Comparison of ENCODE assay signal across 13 mouse cellular contexts in the genomic region with DNA sequence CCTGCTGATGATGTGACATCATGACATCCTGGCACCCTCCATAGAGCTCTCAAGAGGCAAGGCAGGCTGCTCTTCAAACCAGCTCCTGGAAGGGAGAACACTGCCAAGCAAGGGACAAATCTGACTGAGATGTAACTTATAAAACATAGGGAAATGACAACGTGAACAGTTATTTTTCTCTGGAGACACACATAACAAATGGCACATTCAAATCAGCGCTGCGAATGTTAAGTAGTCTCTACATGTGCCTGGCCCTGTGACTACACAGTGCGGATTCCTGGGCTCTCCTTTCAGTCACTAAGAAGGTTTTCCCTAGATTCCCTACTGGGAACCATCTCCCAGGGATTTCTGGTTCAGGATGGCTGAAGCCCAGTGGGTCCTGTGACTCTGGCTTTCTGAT.
DNase-seq lines count a peak whose midpoint lies in the region; ATAC-seq and TF ChIP-seq lines count a peak whose summit lies in the region.
"Had no signal": no experiment of that assay in that cellular context is flagged by ENCODE, and none has a peak within 500 bp of the region (broad histone marks: within the 10 kb centered on the region; RNA-seq: fewer than 3 reads in every experiment).

No protein-coding gene starts in this region.

- H3K9me3 ChIP-seq in forebrain, embryonic 13.5 days (replicated peaks) = no peaks in the 10 kb centered on the region
- no peaks in the 10 kb centered on the region for H3K9me3 ChIP-seq in hindbrain, embryonic 16.5 days (ENCODE audit: control insufficient read depth, low read length)
- H3K9me3 ChIP-seq in neural tube, embryonic 13.5 days = no peaks in the 10 kb centered on the region
- H3K9me3 ChIP-seq: limb, embryonic 10.5 days had no signal

- peak; percentile 10 for DNase-seq in embryo, embryonic 10.5 days (ENCODE audit: low spot score)
- DNase-seq in embryo, embryonic 11 days = no peak
- DNase-seq in adrenal gland, adult 18-20 months (ENCODE audit: low spot score in 2 of 2) = no peak
- DNase-seq in c-Kit-positive CD71-positive TER-119-positive erythroid progenitor cells, embryonic 14.5 days (ENCODE audit: low spot score) = no peak
- DNase-seq in heart, adult 2 months = no peak
- DNase-seq: adrenal gland, postnatal 10 days; heart, postnatal 10 days; kidney, adult 2 months had no signal

- no peaks in the 10 kb centered on the region for H3K79me2 ChIP-seq in heart, adult 2 months (replicated peaks; ENCODE audit: control insufficient read depth, insufficient read depth, low read length)

- no peak overlapping the region for H3K4me3 ChIP-seq in forebrain, embryonic 13.5 days
- no peak overlapping the region for H3K4me3 ChIP-seq in hindbrain, embryonic 16.5 days (ENCODE audit: low read length)
- no peak overlapping the region for H3K4me3 ChIP-seq in neural tube, embryonic 13.5 days
- H3K4me3 ChIP-seq in heart, adult 2 months = no peak overlapping the region
- H3K4me3 ChIP-seq: limb, embryonic 10.5 days had no signal

- H3K4me1 ChIP-seq in forebrain, embryonic 13.5 days = peaks cover 36% of the 10 kb centered on the region
- peaks cover 26% of the 10 kb centered on the region for H3K4me1 ChIP-seq in hindbrain, embryonic 16.5 days (ENCODE audit: control insufficient read depth, insufficient read depth, low read depth, low read length)
- H3K4me1 ChIP-seq in neural tube, embryonic 13.5 days (replicated peaks) = peaks cover 41% of the 10 kb centered on the region
- H3K4me1 ChIP-seq in heart, adult 2 months (ENCODE audit: control insufficient read depth, insufficient read depth, low read length) = peaks cover 3% of the 10 kb centered on the region; the same call in 1 of the 2 replicates

- H3K9ac ChIP-seq in forebrain, embryonic 13.5 days = peak overlapping the region; percentile 37; the same call in 1 of the 2 replicates
- no peak overlapping the region for H3K9ac ChIP-seq in hindbrain, embryonic 16.5 days (ENCODE audit: low read depth, low read length)
- 0 out of 2 replicates have a peak overlapping the region, but pooled peaks have one; percentile 52 for H3K9ac ChIP-seq in neural tube, embryonic 13.5 days
- H3K9ac ChIP-seq in heart, adult 2 months (ENCODE audit: low read depth, low read length) = no peak overlapping the region
- H3K9ac ChIP-seq: liver, embryonic 14.5 days had no signal

- 0 out of 2 replicates have a peak overlapping the region, but pooled peaks have one; percentile 46 for H3K4me2 ChIP-seq in forebrain, embryonic 13.5 days
- no peak overlapping the region for H3K4me2 ChIP-seq in hindbrain, embryonic 16.5 days (ENCODE audit: low read length)
- H3K4me2 ChIP-seq in neural tube, embryonic 13.5 days = no peak overlapping the region

- H3K36me3 ChIP-seq in forebrain, embryonic 13.5 days (ENCODE audit: poor library complexity, severe bottlenecking) = no peaks in the 10 kb centered on the region
- no peaks in the 10 kb centered on the region for H3K36me3 ChIP-seq in hindbrain, embryonic 16.5 days (ENCODE audit: control insufficient read depth, insufficient read depth, low read length)
- no peaks in the 10 kb centered on the region for H3K36me3 ChIP-seq in neural tube, embryonic 13.5 days
- H3K36me3 ChIP-seq in heart, adult 2 months (ENCODE audit: control insufficient read depth, insufficient read depth, low read length) = no peaks in the 10 kb centered on the region
- H3K36me3 ChIP-seq: limb, embryonic 10.5 days had no signal

- H3K27ac ChIP-seq in forebrain, embryonic 13.5 days = peak overlapping the region; percentile 92
- peak overlapping the region; percentile 78 for H3K27ac ChIP-seq in hindbrain, embryonic 16.5 days (ENCODE audit: low read depth, low read length)
- peak overlapping the region; percentile 94 for H3K27ac ChIP-seq in neural tube, embryonic 13.5 days (replicated peaks)
- H3K27ac ChIP-seq in heart, adult 2 months = no peak overlapping the region
- H3K27ac ChIP-seq: liver, embryonic 14.5 days had no signal

- 0 out of 2 replicates have a peak, but pooled peaks cover under 1% of the 10 kb centered on the region for H3K27me3 ChIP-seq in forebrain, embryonic 13.5 days
- H3K27me3 ChIP-seq in hindbrain, embryonic 16.5 days (replicated peaks; ENCODE audit: control insufficient read depth, insufficient read depth, low read length) = no peaks in the 10 kb centered on the region
- no peaks in the 10 kb centered on the region for H3K27me3 ChIP-seq in neural tube, embryonic 13.5 days
- 0 out of 2 replicates have a peak, but pooled peaks cover 1% of the 10 kb centered on the region for H3K27me3 ChIP-seq in heart, adult 2 months (ENCODE audit: control insufficient read depth, insufficient read depth, low read length)

- TF ChIP-seq CTCF in heart, adult 2 months (IDR thresholded peaks at IDR 0.05) = no peak

- intact Hi-C loops in heart, adult 2 months (cut with DNase I) = no loop called here

- no peak for TF ChIP-seq POLR2A in heart, adult 2 months (IDR thresholded peaks at IDR 0.05; ENCODE audit: insufficient read depth, low read depth, low read length)

- 58% methylated on average over 4 of the region's 4 CpGs for WGBS in forebrain, embryonic 13.5 days
- WGBS in hindbrain, embryonic 16.5 days = 23% methylated on average over 4 of the region's 4 CpGs
- WGBS in neural tube, embryonic 13.5 days = 36% methylated on average over 4 of the region's 4 CpGs
- 91% methylated on average over 4 of the region's 4 CpGs for WGBS in heart, adult 2 months

- no peak for TF ChIP-seq EP300 in heart, adult 2 months (IDR thresholded peaks at IDR 0.05; ENCODE audit: insufficient read depth, low read depth, low read length)

- no peak for ATAC-seq in forebrain, embryonic 13.5 days
- ATAC-seq in hindbrain, embryonic 16.5 days = no peak
- ATAC-seq in neural tube, embryonic 13.5 days (ENCODE audit: low read depth) = no peak

Comparison
In these comparisons a context has a peak if more than half of its experiments do, and no peak if none do; other contexts are left out.
1. H3K9ac ChIP-seq: peak in forebrain, embryonic 13.5 days (single experiment) and neural tube, embryonic 13.5 days (single experiment); none in hindbrain, embryonic 16.5 days (single experiment) and heart, adult 2 months (single experiment).